Mouse (Mus musculus) liver, embryonic 14.5 days (tissue): ENCODE measurements around the gene Tmem164. TPM values are rescaled to one million over a fixed set of nuclear protein-coding genes. Genes with fewer than 3 reads are reported as not detected.

Source experiments
- ATAC-seq: fragments of 200-750 bp; cut with Nextera tagmentation; 2 replicates; pipeline ENCODE4 v1.8.0; 2017; ENCODE audit warnings: moderate number of reproducible peaks, mild to moderate bottlenecking, moderate library complexity; ENCODE audit not compliant: insufficient read depth
- DNase-seq, 3 experiments: peaks; one replicate each; pipeline ENCODE4 v3.0.0-alpha.2; 2012 to 2013; ENCODE audit warnings: low read depth in 3 of 3, low spot score in 3 of 3
- H3K27ac ChIP-seq: fragments of 300-500 bp; sonication (generic); 2 replicates; pipeline ENCODE4 v1.5.1; 2014; ENCODE audit warnings: moderate library complexity, mild to moderate bottlenecking, control low read depth, inconsistent platforms
- H3K27me3 ChIP-seq: fragments of 300-500 bp; sonication (generic); 2 replicates; pipeline ENCODE4 v1.6.1; 2014; ENCODE audit warnings: mild to moderate bottlenecking, low read length, moderate library complexity; ENCODE audit not compliant: control insufficient read depth, insufficient read depth
- H3K36me3 ChIP-seq: fragments of 300-500 bp; sonication (generic); replicated peaks from 2 replicates; pipeline ENCODE4 v1.6.1; 2014; ENCODE audit warnings: low read depth; ENCODE audit not compliant: control insufficient read depth, insufficient read depth
- H3K4me1 ChIP-seq, 2 experiments: fragments of 200-500 bp in 1 of 2; fragments of 300-500 bp in 1 of 2; sonication (generic) in 1 of 2; replicated peaks; 2 replicates each; pipeline ENCODE4 v1.6.1; 2012 to 2014; ENCODE audit warnings: antibody characterized with exemption in 1 of 2, inconsistent platforms in 1 of 2, low read length in 1 of 2; ENCODE audit not compliant: control insufficient read depth in 2 of 2, insufficient read depth in 2 of 2
- H3K4me2 ChIP-seq: fragments of 300-500 bp; sonication (generic); 2 replicates; pipeline ENCODE4 v1.6.1; 2014; ENCODE audit warnings: low read depth, mild to moderate bottlenecking, control low read depth, moderate library complexity
- H3K4me3 ChIP-seq, 2 experiments: fragments of 200-500 bp in 1 of 2; fragments of 300-500 bp in 1 of 2; sonication (generic) in 1 of 2; 2 replicates each; pipeline ENCODE4 v1.5.1; 2012 to 2014; ENCODE audit warnings: low read depth in 2 of 2, low read length in 2 of 2, mild to moderate bottlenecking in 2 of 2, control low read depth in 1 of 2, inconsistent platforms in 1 of 2, moderate library complexity in 1 of 2; ENCODE audit not compliant: insufficient read depth in 1 of 2
- H3K9ac ChIP-seq: fragments of 300-500 bp; sonication (generic); replicated peaks from 2 replicates; pipeline ENCODE4 v1.6.1; 2014; ENCODE audit warnings: mild to moderate bottlenecking, control low read depth, moderate library complexity
- H3K9me3 ChIP-seq: fragments of 300-500 bp; sonication (generic); 2 replicates; pipeline ENCODE4 v1.6.1; 2016; ENCODE audit warnings: low read length, mixed read lengths; ENCODE audit not compliant: control insufficient read depth
- CTCF ChIP-seq: IDR thresholded peaks from 2 replicates; pipeline ENCODE4 v1.5.1; 2016; ENCODE audit warnings: antibody characterized with exemption, low read depth, control low read depth
- EP300 ChIP-seq: IDR thresholded peaks from 2 replicates; pipeline ENCODE4 v1.6.1; 2016; ENCODE audit warnings: antibody characterized with exemption, low read depth
- WGBS: fragments of 180-500 bp; shearing (Covaris S2); extraction: QIAGEN DNeasy Blood & Tissue Kit; methylation state at CpG from one replicate; pipeline ENCODE4 v1.1.7; 2014; ENCODE audit not compliant: insufficient replicate concordance; 5-methylcytosine and 5-hydroxymethylcytosine counted together
- polyA plus RNA-seq, 2 experiments: library from polyadenylated mRNA; depleted of rRNA in 1 of 2; stranded (reverse) in 1 of 2; unstranded in 1 of 2; fragments of >200 nt; fragmentation: Nextera tagmentation in 1 of 2; extraction: Ambion mirVana in 1 of 2; gene quantifications; 2 replicates each; pipeline versions ENCODE4 v1.2.1 to v1.2.3; 2012 to 2014

Tmem164 gene
- polyA plus RNA-seq, 2 experiments: 12.6 to 14.3 TPM

- no peak overlapping the region for H3K4me3 ChIP-seq
- no peaks in the 10 kb centered on the region for H3K27me3 ChIP-seq
- H3K4me2 ChIP-seq: no peak overlapping the region
- DNase-seq (no peak), ATAC-seq (no peak)
- peaks cover 0 to 4% of the 10 kb centered on the region in 2 experiments; a peak in 2 of 4 replicates for H3K4me1 ChIP-seq
- H3K27ac ChIP-seq: no peak overlapping the region
- WGBS: 53% methylated on average over 2 of the region's 2 CpGs
- no peaks in the 10 kb centered on the region for H3K9me3 ChIP-seq
- no peaks in the 10 kb centered on the region for H3K36me3 ChIP-seq
- no peak for TF ChIP-seq EP300
- H3K9ac ChIP-seq: no peak overlapping the region
These were observed 48.3 kb downstream of the Tmem164 start for GRCm38 (mm10) chrX:142729482-142729881.

GRCm38 (mm10) chrX:142737099-142737498 lies 55.9 kb downstream of the Tmem164 start:
- Histone ChIP-seq H3K4me2 (no peak overlapping the region), H3K27ac (no peak overlapping the region), H3K36me3 (no peaks in the 10 kb centered on the region), H3K9me3 (no peaks in the 10 kb centered on the region), H3K9ac (no peak overlapping the region), H3K4me1 (no peaks in the 10 kb centered on the region), H3K4me3 (no peak overlapping the region), H3K27me3 (no peaks in the 10 kb centered on the region)
- DNase-seq (no peak), ATAC-seq (no peak)
- 56% methylated on average over 4 of the region's 4 CpGs for WGBS
- TF ChIP-seq CTCF: no peak
- no peak for TF ChIP-seq EP300

DNA sequence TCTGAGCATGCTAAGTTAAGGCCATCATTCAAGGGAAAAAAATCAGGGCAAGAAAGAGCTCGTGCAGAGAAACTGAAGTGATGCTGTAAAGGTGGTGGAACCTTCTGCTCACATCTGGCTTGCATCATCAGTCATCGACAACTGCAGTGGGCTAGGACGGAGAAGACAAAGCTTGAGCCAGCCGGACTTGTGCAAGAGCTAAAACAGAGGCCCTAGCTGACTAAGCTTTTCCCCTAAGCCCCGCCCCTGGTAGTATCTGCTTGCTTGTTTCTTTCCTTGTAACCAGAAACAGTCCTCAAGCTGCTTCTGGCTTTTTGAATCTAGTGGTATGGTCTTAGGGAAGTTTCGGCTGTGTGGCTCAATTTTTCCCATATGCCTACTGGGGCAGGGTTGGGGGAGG lies 56.5 kb downstream of the Tmem164 start:
- Histone ChIP-seq H3K27me3 (no peaks in the 10 kb centered on the region), H3K4me1 (no peaks in the 10 kb centered on the region), H3K9ac (no peak overlapping the region), H3K4me3 (no peak overlapping the region), H3K9me3 (no peaks in the 10 kb centered on the region), H3K4me2 (no peak overlapping the region), H3K36me3 (no peaks in the 10 kb centered on the region), H3K27ac (no peak overlapping the region)
- no peak for ATAC-seq
- WGBS: 65% methylated on average over 6 of the region's 6 CpGs
- no peak for TF ChIP-seq EP300
- no peak for TF ChIP-seq CTCF
- peak in 1 of 3 experiments; percentile 2 for DNase-seq

GRCm38 (mm10) chrX:142747428-142747827 lies 66.2 kb downstream of the Tmem164 start:
- Histone ChIP-seq H3K27ac (no peak overlapping the region), H3K36me3 (no peaks in the 10 kb centered on the region), H3K4me3 (no peak overlapping the region), H3K9me3 (no peaks in the 10 kb centered on the region), H3K27me3 (no peaks in the 10 kb centered on the region), H3K4me1 (no peaks in the 10 kb centered on the region; a peak in 1 of 4 replicates), H3K4me2 (no peak overlapping the region), H3K9ac (no peak overlapping the region)
- DNase-seq (no peak), ATAC-seq (no peak)
- TF ChIP-seq CTCF: peak; percentile 6; the same call in 1 of the 2 replicates
- no peak for TF ChIP-seq EP300

DNA sequence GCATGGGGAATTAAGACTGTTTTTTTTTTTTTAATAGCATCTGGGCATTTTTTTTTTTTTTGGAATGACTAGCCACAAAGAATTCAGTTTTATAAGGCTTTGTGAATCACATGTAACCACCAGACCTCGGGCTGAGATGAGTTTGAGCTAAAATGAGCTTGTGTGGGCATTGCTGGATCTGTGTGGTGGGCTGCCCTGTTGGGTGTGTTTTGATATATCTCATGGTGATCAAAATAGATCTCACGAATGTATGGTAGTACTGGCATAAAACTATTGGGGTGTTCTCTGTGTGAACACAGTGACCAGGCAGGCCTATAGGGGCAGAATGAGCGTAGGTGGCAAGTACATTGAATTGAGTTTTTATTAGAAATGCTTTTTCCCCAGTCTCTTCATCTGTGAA lies 67.4 kb downstream of the Tmem164 start:
- Histone ChIP-seq H3K4me2 (no peak overlapping the region), H3K9me3 (no peaks in the 10 kb centered on the region), H3K27ac (no peak overlapping the region), H3K36me3 (no peaks in the 10 kb centered on the region), H3K4me1 (no peaks in the 10 kb centered on the region; a peak in 1 of 4 replicates), H3K27me3 (no peaks in the 10 kb centered on the region), H3K4me3 (no peak overlapping the region), H3K9ac (no peak overlapping the region)
- DNase-seq: no peak
- 65% methylated on average over 3 of the region's 3 CpGs for WGBS
- TF ChIP-seq EP300 (no peak), CTCF (no peak)
- no peak for ATAC-seq
